Mouse (Mus musculus) hindbrain, embryonic 12.5 days (tissue): ENCODE data around the gene Agfg1. TPM values are rescaled to one million over a fixed set of nuclear protein-coding genes. Genes with fewer than 3 reads are reported as not detected.

ENCODE experiments used
- ATAC-seq: fragments of 200-750 bp; cut with Nextera tagmentation; 2 replicates; pipeline ENCODE4 v1.8.0; 2017; ENCODE audit warnings: moderate TSS enrichment; ENCODE audit not compliant: low FRiP score
- H3K27ac ChIP-seq: fragments of 300-500 bp; sonication (generic); 2 replicates; pipeline ENCODE4 v1.5.1; 2016; ENCODE audit warnings: mild to moderate bottlenecking
- H3K27me3 ChIP-seq: fragments of 300-500 bp; sonication (generic); 2 replicates; pipeline ENCODE4 v1.6.1; 2016; ENCODE audit warnings: mild to moderate bottlenecking
- H3K36me3 ChIP-seq: fragments of 300-500 bp; sonication (generic); 2 replicates; pipeline ENCODE4 v1.6.1; 2016; ENCODE audit warnings: mild to moderate bottlenecking
- H3K4me1 ChIP-seq: fragments of 300-500 bp; sonication (generic); 2 replicates; pipeline ENCODE4 v1.6.1; 2016
- H3K4me2 ChIP-seq: fragments of 300-500 bp; sonication (generic); replicated peaks from 2 replicates; pipeline ENCODE4 v1.6.1; 2016; ENCODE audit warnings: mild to moderate bottlenecking
- H3K4me3 ChIP-seq: fragments of 300-500 bp; sonication (generic); 2 replicates; pipeline ENCODE4 v1.5.1; 2016; ENCODE audit warnings: mild to moderate bottlenecking
- H3K9ac ChIP-seq: fragments of 300-500 bp; sonication (generic); 2 replicates; pipeline ENCODE4 v1.6.1; 2016; ENCODE audit warnings: mild to moderate bottlenecking, moderate library complexity
- H3K9me3 ChIP-seq: fragments of 300-500 bp; sonication (generic); replicated peaks from 2 replicates; pipeline ENCODE4 v1.6.1; 2016; ENCODE audit warnings: mild to moderate bottlenecking
- WGBS: fragments of 180-500 bp; shearing (Covaris S2); methylation state at CpG from one replicate; pipeline ENCODE4 v1.1.7; 2016; 5-methylcytosine and 5-hydroxymethylcytosine counted together
- polyA plus RNA-seq: library from polyadenylated mRNA; unstranded; fragments of >200 nt; fragmentation: Nextera tagmentation; extraction: Ambion mirVana; gene quantifications from 2 replicates; pipeline ENCODE4 v1.2.1, GENCODE M21; 2016

Gene Agfg1
- polyA plus RNA-seq: 44.9 and 49.4 TPM in 2 replicates

DNA sequence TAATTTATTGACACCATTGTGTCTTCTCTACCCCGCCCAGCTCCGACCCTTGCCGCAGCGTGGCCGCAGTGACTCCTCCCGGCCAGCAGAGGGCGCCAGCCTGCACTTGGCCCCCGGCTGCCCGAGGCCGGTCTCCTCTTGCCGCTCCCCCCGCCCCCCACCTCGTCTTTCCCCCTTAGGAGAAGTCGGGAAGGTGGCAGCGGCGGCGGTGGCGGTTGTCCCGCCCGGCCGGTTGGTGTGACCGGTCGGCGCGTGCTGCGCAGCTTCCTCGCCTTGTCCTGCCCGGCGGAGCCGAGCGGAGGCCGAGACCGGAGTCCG is at the start of gene Agfg1:
Gene Agfg1 (plus strand): TSS at position 188 of the 318 bp plus-strand sequence.
- WGBS: under 1% methylated on average over 34 of the region's 34 CpGs
- Histone ChIP-seq H3K9me3 (no peaks in the 10 kb centered on the region), H3K4me3 (peak within 1 kb of the TSS; percentile 100), H3K27me3 (no peaks in the 10 kb centered on the region), H3K36me3 (no peaks in the 10 kb centered on the region), H3K27ac (peak within 1 kb of the TSS; percentile 93), H3K4me2 (peak within 1 kb of the TSS; percentile 67), H3K4me1 (peaks cover 16% of the 10 kb centered on the region), H3K9ac (peak within 1 kb of the TSS; percentile 97)
- ATAC-seq: peak; percentile 92

DNA sequence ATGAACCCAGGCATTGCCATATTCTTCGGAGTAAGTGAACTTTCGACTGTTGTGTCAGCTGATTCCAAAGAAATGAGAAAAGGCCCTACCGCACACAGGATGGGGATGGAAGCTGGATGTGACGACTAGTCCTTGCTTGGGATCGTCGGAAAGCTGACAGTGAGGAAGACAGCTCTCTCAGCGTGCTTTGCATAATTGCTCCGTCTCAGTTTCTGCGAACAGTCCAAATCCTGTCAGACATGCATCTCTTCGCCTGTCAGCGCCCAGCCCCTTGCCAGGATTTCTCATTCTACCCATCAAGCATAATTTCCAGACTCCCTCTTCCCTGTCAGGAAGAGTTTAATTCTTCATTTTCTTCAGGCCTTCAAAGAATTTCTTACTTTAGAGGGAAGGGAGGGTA is 48.2 kb upstream of the Agfg1 start:
- Histone ChIP-seq H3K4me2 (no peak overlapping the region), H3K4me1 (no peaks in the 10 kb centered on the region), H3K9me3 (no peaks in the 10 kb centered on the region), H3K27me3 (no peaks in the 10 kb centered on the region), H3K36me3 (no peaks in the 10 kb centered on the region), H3K4me3 (no peak overlapping the region), H3K9ac (no peak overlapping the region), H3K27ac (no peak overlapping the region)
- WGBS: 86% methylated on average over 11 of the region's 11 CpGs
- no peak for ATAC-seq

DNA sequence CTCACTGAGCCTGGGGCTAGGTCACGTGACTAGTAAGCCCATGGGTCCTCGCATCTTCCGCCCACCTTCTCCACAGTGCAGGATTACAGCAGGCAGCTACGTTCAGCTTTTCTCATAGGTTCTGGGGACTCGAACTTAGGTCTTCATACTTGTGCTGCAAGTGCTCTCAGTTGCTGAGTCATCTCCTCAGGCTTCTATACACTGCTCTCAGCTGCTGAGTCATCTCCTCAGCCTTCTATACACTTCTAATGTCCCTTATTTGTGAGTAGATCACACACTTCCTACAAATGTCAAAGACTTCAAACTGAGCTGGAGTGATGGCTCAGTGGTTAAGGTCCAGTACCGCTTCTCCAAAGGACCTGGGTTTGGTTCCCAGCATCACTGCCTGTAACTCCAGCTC is 47.0 kb upstream of the Agfg1 start:
- Histone ChIP-seq H3K36me3 (no peaks in the 10 kb centered on the region), H3K9ac (no peak overlapping the region), H3K9me3 (no peaks in the 10 kb centered on the region), H3K27me3 (no peaks in the 10 kb centered on the region), H3K4me3 (no peak overlapping the region), H3K4me1 (no peaks in the 10 kb centered on the region), H3K27ac (no peak overlapping the region), H3K4me2 (no peak overlapping the region)
- 86% methylated on average over 6 of the region's 6 CpGs for WGBS
- no peak for ATAC-seq

DNA sequence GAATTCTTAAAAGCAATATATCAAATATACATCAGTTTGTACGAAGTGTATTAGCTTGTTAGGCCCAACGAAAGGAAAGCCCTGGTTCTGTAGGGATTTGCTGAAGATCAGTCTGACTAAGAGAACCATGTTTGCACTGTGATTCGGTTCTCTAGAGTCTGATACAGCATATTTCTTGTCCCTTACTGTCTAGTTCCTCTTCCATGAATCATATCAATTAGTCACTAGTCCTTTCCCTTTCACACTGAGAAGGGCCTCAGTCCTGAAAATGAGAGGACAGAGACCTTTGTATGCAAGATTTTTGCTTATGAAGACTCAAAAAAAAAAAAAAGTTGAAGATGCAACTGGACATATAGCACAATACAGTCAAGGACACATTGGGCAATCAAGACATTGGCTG is 46.2 kb upstream of the Agfg1 start:
- no peak overlapping the region for H3K27ac ChIP-seq
- no peak overlapping the region for H3K9ac ChIP-seq
- H3K4me3 ChIP-seq: no peak overlapping the region
- H3K9me3 ChIP-seq: no peaks in the 10 kb centered on the region
- no peaks in the 10 kb centered on the region for H3K36me3 ChIP-seq
- H3K4me2 ChIP-seq: no peak overlapping the region
- no peak for ATAC-seq
- H3K27me3 ChIP-seq: no peaks in the 10 kb centered on the region
- WGBS: 93% methylated on average over 3 of the region's 3 CpGs
- no peaks in the 10 kb centered on the region for H3K4me1 ChIP-seq

DNA sequence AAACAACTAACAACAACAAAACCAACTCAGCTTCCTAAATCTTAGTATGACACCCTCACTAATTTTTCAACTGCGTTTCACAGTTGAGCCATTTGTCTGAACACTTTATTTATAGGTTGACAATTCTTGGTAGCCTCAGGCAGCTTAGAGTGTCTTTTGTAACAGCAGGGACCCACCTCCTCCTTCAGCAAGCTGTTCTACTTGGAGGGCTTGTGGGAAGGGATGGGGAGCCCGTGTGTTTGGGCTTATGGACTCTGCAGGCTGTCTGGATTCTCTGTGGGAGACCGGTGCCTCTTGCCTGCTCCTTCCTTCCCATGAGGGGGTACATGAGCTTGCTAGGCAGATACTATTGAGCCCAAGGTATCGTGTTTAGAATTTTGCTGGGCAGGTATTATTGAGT is 45.3 kb upstream of the Agfg1 start:
- 52% methylated on average over 4 of the region's 4 CpGs for WGBS
- Histone ChIP-seq H3K4me3 (no peak overlapping the region), H3K27ac (no peak overlapping the region)

DNA sequence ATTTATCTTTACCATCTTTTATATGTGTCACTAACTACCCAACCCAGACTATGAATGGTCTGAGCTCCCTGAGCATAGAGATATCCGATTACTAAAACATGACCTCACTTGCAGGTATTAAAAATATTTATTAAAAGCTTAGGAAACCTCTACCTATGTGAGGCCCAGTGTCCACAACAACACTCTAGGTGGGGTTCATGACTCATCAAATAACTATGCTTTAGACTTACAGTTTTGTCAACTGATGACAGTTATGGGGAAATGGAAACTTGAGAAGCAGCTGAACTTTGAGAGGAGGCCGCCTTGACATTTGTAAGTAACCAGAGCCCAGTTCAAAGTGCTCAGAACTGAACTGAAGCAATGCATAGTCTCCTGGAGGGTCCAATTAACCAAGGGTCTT is 44.1 kb upstream of the Agfg1 start:
- H3K4me1 ChIP-seq: no peaks in the 10 kb centered on the region
- ATAC-seq: no peak
- H3K27me3 ChIP-seq: no peaks in the 10 kb centered on the region
- H3K4me3 ChIP-seq: no peak overlapping the region
- 85% methylated on average over 2 of the region's 2 CpGs for WGBS
- no peak overlapping the region for H3K9ac ChIP-seq
- H3K4me2 ChIP-seq: no peak overlapping the region
- no peak overlapping the region for H3K27ac ChIP-seq
- no peaks in the 10 kb centered on the region for H3K36me3 ChIP-seq
- no peaks in the 10 kb centered on the region for H3K9me3 ChIP-seq

More for the DNA sequence above, 45.3 kb upstream of the Agfg1 start:
- Histone ChIP-seq H3K36me3 (no peaks in the 10 kb centered on the region), H3K4me2 (no peak overlapping the region), H3K9me3 (no peaks in the 10 kb centered on the region), H3K27me3 (no peaks in the 10 kb centered on the region), H3K4me1 (no peaks in the 10 kb centered on the region), H3K9ac (no peak overlapping the region)
- no peak for ATAC-seq

DNA sequence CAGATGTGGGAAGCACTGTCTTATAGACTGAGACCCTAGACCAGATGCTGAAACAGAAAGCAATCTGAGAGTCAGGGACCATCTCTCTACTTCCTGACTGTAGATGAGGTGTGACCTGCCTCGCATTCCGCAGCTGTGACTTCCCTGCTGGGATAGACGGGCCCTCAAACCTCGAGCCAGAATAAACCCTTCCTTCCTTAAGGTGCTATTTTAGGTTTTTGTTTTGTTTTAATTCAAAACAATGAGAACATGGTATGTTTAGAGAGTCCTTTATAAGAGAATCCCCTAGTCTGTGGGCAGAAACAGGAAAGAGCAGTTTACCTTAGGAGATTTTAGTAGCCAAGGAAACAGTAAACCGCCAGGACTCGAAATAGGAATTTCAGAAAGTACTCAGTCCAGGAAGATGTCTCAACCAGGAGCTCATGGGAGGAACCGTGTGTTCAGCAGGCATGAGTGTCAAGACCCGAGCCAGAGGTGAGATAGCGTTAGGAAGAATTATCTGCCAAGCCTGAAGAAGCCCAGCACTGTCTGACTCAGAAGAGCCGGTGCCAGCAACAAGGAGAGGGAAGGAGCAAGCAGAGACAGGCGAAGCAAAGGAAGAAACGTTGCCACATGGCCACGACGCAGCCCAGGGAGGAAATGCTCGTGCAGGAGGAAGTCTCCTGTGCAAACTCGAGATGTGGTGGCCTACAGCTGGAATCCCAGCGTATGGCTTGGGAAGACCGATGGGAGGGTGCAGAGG is 43.4 kb upstream of the Agfg1 start:
- no peak for ATAC-seq
- 79% methylated on average over 18 of the region's 18 CpGs for WGBS
- H3K36me3 ChIP-seq: no peaks in the 10 kb centered on the region
- no peak overlapping the region for H3K9ac ChIP-seq
- H3K4me3 ChIP-seq: no peak overlapping the region
- H3K4me1 ChIP-seq: no peaks in the 10 kb centered on the region
- H3K27ac ChIP-seq: no peak overlapping the region
- H3K27me3 ChIP-seq: no peaks in the 10 kb centered on the region
- H3K4me2 ChIP-seq: no peak overlapping the region
- no peaks in the 10 kb centered on the region for H3K9me3 ChIP-seq

DNA sequence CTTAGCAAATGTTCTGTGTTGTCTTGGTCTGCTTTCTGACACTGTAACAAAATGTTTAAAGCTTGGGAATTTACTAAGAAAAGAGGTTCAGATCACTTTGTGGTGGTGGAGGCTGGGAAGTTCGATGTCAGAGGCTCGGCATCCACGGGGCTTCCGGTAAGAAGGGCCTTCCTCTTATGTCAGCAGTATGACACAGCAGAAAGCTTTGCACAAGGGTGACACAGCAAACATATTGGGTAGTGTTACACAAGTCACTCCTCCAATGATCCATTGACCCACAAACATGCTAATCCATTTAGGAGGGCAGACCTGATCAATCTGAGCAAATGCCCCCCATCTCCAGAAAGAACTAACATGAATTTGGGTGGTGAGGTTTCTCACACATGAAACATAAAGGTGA is 42.2 kb upstream of the Agfg1 start:
- Histone ChIP-seq H3K4me3 (no peak overlapping the region), H3K27ac (no peak overlapping the region), H3K27me3 (no peaks in the 10 kb centered on the region), H3K4me2 (no peak overlapping the region), H3K9ac (no peak overlapping the region), H3K4me1 (no peaks in the 10 kb centered on the region), H3K9me3 (no peaks in the 10 kb centered on the region), H3K36me3 (no peaks in the 10 kb centered on the region)
- ATAC-seq: no peak
- WGBS: 92% methylated on average over 4 of the region's 4 CpGs

DNA sequence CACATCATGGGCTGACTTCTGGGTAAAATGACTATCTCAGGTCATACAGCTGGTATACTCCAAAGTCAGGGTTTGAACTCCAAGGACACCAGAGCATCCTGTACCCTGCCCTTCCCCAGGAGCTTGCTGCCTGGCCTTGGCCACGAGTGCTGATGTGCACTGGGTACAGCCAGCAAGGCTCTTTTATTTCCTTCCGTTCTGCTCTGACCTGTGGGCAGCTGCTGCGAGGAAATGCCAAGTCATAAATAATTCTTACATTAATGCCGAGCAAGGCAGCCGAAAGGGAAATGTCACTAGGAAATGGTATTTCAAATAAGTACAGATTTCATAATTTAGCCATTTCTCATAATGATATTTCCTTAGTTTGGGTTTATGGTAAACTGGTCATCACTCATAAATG is 41.0 kb upstream of the Agfg1 start:
- no peaks in the 10 kb centered on the region for H3K9me3 ChIP-seq
- no peak overlapping the region for H3K9ac ChIP-seq
- WGBS: 70% methylated on average over 5 of the region's 5 CpGs
- no peak overlapping the region for H3K4me3 ChIP-seq
- H3K36me3 ChIP-seq: no peaks in the 10 kb centered on the region
- H3K27me3 ChIP-seq: no peaks in the 10 kb centered on the region
- no peak for ATAC-seq
- no peaks in the 10 kb centered on the region for H3K4me1 ChIP-seq
- H3K4me2 ChIP-seq: no peak overlapping the region
- no peak overlapping the region for H3K27ac ChIP-seq

DNA sequence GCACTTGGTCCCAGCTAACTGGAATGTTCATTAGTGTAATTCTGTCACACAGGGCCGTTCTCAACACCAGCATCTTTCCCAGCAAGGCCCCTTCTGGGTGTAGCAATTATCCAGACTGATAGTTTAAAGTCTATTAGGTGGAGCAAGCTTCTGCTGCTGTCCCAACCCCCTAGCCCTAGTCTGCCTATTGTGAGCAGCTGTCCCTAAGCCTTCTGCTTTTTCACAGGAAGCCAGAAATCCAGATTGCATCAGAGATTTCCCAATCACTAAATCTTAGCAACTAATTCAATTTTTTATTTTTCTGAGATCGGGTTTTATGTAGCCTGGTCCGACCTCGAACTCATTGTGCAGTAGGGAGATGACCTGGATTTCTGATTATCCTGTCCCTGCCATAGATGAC is 40.4 kb upstream of the Agfg1 start:
- no peak overlapping the region for H3K27ac ChIP-seq
- WGBS: 84% methylated on average over 4 of the region's 4 CpGs
- H3K27me3 ChIP-seq: no peaks in the 10 kb centered on the region
- no peak for ATAC-seq
- H3K9me3 ChIP-seq: no peaks in the 10 kb centered on the region
- no peak overlapping the region for H3K4me2 ChIP-seq
- no peak overlapping the region for H3K9ac ChIP-seq
- no peaks in the 10 kb centered on the region for H3K36me3 ChIP-seq
- no peaks in the 10 kb centered on the region for H3K4me1 ChIP-seq
- no peak overlapping the region for H3K4me3 ChIP-seq

DNA sequence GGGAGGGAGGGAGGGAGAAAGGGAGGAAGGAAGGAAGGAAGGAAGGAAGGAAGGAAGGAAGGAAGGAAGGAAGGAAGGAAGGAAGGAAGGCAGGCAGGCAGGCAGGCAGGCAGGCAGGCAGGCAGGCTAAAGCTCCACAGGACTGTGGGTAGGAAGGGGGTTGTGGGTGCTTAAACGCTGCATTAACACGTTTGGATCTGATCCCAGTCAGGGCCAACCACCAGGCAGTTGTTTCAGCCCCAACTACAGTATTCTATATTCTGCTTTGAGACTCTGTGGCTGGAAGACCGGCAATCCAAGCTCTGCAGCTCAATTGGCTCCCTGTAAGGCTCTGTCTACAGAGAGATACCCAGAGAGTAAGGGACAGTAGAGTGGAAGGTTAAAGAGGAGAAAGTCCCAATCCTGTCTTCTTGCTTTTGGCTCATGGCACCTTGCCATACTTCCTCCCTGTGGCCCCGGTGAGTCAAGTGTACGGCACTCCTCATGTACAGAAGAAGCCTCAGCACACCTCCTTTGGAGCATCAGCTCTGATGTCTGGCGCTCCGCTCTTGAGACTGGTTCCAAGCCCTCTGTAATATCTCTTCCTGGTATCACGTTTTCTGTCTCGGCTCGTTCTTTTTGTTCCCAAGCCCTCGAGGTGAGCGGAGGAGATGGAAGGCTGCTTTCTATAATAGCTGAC is 38.0 kb upstream of the Agfg1 start:
- Histone ChIP-seq H3K4me3 (no peak overlapping the region), H3K36me3 (no peaks in the 10 kb centered on the region), H3K4me1 (no peaks in the 10 kb centered on the region), H3K4me2 (no peak overlapping the region), H3K9ac (no peak overlapping the region), H3K9me3 (no peaks in the 10 kb centered on the region), H3K27me3 (no peaks in the 10 kb centered on the region), H3K27ac (no peak overlapping the region)
- 89% methylated on average over 12 of the region's 12 CpGs for WGBS
- no peak for ATAC-seq

DNA sequence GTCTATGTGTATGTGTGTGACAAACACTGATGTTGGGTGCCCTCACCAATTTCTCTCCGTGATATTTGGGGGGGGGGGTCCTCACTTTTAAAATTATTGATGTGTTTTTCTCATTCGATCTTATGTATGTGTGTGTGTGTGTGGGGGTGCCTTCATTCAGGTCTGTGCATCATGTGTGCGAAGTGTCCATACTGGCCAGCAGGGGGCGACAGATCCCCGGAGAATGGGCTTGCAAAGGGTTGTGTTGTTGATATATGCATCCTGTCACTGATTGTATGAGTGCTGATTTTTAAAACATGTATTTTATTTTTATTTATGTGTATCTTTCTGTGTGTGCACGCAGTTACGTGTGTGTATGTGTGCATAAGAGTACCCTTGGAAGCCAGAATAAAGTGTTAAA is 35.7 kb upstream of the Agfg1 start:
- H3K9ac ChIP-seq: no peak overlapping the region
- no peak overlapping the region for H3K27ac ChIP-seq
- H3K4me2 ChIP-seq: no peak overlapping the region
- no peaks in the 10 kb centered on the region for H3K27me3 ChIP-seq
- H3K4me1 ChIP-seq: no peaks in the 10 kb centered on the region
- H3K36me3 ChIP-seq: no peaks in the 10 kb centered on the region
- no peaks in the 10 kb centered on the region for H3K9me3 ChIP-seq
- WGBS: 78% methylated on average over 7 of the region's 7 CpGs
- no peak for ATAC-seq
- H3K4me3 ChIP-seq: no peak overlapping the region

DNA sequence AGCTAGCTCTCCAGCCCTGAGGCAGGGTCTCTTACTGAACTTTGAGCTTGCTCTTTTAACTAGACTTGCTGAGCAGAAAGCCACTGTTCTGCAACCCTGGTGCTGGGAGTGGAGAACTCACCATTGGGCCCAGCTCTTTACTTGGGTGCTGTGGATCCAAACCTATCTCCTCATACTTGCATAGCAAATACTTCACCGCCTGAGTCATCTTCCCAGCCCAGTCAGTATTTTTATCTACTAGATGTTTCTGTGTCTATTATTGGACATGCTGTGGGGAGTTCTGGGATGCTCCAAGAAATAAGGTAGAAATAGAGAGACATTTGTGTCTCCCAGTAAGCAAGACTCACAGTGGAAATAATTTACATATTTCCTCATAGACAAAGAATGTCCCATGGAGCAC is 35.2 kb upstream of the Agfg1 start:
- no peak overlapping the region for H3K27ac ChIP-seq
- no peak overlapping the region for H3K4me3 ChIP-seq
- no peaks in the 10 kb centered on the region for H3K27me3 ChIP-seq
- H3K36me3 ChIP-seq: no peaks in the 10 kb centered on the region
- no peaks in the 10 kb centered on the region for H3K9me3 ChIP-seq
- 96% methylated on average over 1 of the region's 1 CpGs for WGBS
- H3K4me1 ChIP-seq: no peaks in the 10 kb centered on the region
- no peak for ATAC-seq
- H3K4me2 ChIP-seq: no peak overlapping the region
- H3K9ac ChIP-seq: no peak overlapping the region
